Mouse (Mus musculus) midbrain, embryonic 14.5 days (tissue): ENCODE results near the gene Vav3. TPM values are rescaled to one million over a fixed set of nuclear protein-coding genes. Genes with fewer than 3 reads are reported as not detected.

Experiments used
- ATAC-seq: fragments of 200-750 bp; cut with Nextera tagmentation; 2 replicates; pipeline ENCODE4 v1.8.0; 2017; ENCODE audit warnings: moderate number of reproducible peaks, moderate library complexity; ENCODE audit not compliant: low FRiP score, low TSS enrichment
- DNase-seq: peaks from one replicate; pipeline ENCODE4 v3.0.0-alpha.2; 2015
- H3K27ac ChIP-seq: fragments of 300-500 bp; sonication (generic); replicated peaks from 2 replicates; pipeline ENCODE4 v1.5.1; 2014; ENCODE audit warnings: mild to moderate bottlenecking, low read depth, low read length, moderate library complexity
- H3K27me3 ChIP-seq: fragments of 300-500 bp; sonication (generic); 2 replicates; pipeline ENCODE4 v1.6.1; 2014; ENCODE audit warnings: low read length, control low read depth, mixed read lengths; ENCODE audit not compliant: control insufficient read depth, insufficient read depth
- H3K36me3 ChIP-seq: fragments of 300-500 bp; sonication (generic); 2 replicates; pipeline ENCODE4 v1.6.1; 2014; ENCODE audit warnings: low read length, control low read depth; ENCODE audit not compliant: control insufficient read depth, insufficient read depth
- H3K4me1 ChIP-seq: fragments of 300-500 bp; sonication (generic); 2 replicates; pipeline ENCODE4 v1.6.1; 2014; ENCODE audit warnings: mild to moderate bottlenecking, antibody characterized with exemption, low read length, control low read depth; ENCODE audit not compliant: control insufficient read depth, insufficient read depth
- H3K4me2 ChIP-seq: fragments of 300-500 bp; sonication (generic); 2 replicates; pipeline ENCODE4 v1.6.1; 2014; ENCODE audit warnings: mild to moderate bottlenecking, low read length, moderate library complexity
- H3K4me3 ChIP-seq: fragments of 300-500 bp; sonication (generic); replicated peaks from 2 replicates; pipeline ENCODE4 v1.5.1; 2014; ENCODE audit warnings: low read depth, low read length
- H3K9ac ChIP-seq: fragments of 300-500 bp; sonication (generic); replicated peaks from 2 replicates; pipeline ENCODE4 v1.6.1; 2014; ENCODE audit warnings: mild to moderate bottlenecking, low read length, moderate library complexity
- H3K9me3 ChIP-seq: fragments of 300-500 bp; sonication (generic); 2 replicates; pipeline ENCODE4 v1.6.1; 2016; ENCODE audit warnings: low read length, control low read depth, mixed read lengths; ENCODE audit not compliant: control insufficient read depth
- WGBS: fragments of 180-500 bp; shearing (Covaris S2); extraction: QIAGEN DNeasy Blood & Tissue Kit; methylation state at CpG from one replicate; pipeline ENCODE4 v1.1.7; 2014; 5-methylcytosine and 5-hydroxymethylcytosine counted together
- polyA plus RNA-seq: library from polyadenylated mRNA; unstranded; fragments of >200 nt; fragmentation: Nextera tagmentation; extraction: Ambion mirVana; gene quantifications from 2 replicates; pipeline ENCODE4 v1.2.1, GENCODE M21; 2014

The Vav3 gene
- polyA plus RNA-seq, 1 experiment from 2014 or later, result 37.3 TPM

DNA sequence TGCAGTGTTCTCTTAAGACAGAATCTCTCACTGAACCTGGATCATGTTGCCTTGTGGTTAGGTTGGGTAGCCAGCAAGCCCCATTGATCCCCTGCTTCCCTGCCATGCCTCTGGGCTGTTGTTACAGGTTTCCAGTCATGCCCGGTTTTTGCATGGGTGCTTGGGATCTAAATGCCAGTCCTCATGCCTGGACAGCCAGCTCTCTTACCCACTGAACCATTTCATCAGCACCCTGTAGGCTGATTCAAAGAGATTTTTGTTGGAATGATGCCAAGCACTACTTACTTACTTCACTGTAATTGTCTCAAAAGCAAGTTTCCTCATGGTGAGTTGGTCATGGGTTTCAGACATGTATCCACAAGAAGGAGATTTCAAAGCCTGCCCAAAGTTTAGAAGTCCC lies 281.9 kb downstream of the Vav3 start:
- H3K4me3 ChIP-seq, result no peak overlapping the region
- H3K4me1 ChIP-seq, result no peaks in the 10 kb centered on the region
- DNase-seq (peak; percentile 26), ATAC-seq (no peak; the same call in 1 of the 2 replicates)
- 72% methylated on average over 1 of the region's 1 CpGs for WGBS
- no peaks in the 10 kb centered on the region for H3K27me3 ChIP-seq
- H3K9ac ChIP-seq, result no peak overlapping the region
- no peak overlapping the region for H3K4me2 ChIP-seq
- no peaks in the 10 kb centered on the region for H3K36me3 ChIP-seq
- H3K9me3 ChIP-seq, result no peaks in the 10 kb centered on the region
- no peak overlapping the region for H3K27ac ChIP-seq

DNA sequence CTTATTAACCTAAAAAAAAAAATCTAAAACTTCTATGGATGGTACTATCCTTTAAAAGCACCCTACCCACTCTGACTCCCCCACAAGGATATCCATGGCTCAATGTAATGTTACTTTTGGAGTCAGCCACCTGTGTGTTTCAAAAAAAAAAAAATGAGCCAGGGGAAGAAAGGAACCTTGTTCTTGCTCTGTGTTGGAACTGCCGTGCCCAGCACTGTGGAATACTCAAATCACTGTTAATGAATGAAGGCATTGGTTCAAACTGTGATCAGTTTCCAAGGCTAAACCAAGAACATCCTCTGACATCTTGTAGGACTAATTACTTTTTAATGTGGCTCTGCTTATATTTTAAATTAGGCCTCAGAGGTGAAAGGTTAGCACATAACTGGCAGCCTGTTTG lies 282.4 kb downstream of the Vav3 start:
- no peak overlapping the region for H3K4me3 ChIP-seq
- no peaks in the 10 kb centered on the region for H3K36me3 ChIP-seq
- DNase-seq, result no peak
- no peak for ATAC-seq
- no peaks in the 10 kb centered on the region for H3K27me3 ChIP-seq
- H3K4me1 ChIP-seq, result no peaks in the 10 kb centered on the region
- no peak overlapping the region for H3K9ac ChIP-seq
- 67% methylated on average over 1 of the region's 1 CpGs for WGBS
- no peaks in the 10 kb centered on the region for H3K9me3 ChIP-seq
- no peak overlapping the region for H3K4me2 ChIP-seq
- H3K27ac ChIP-seq, result no peak overlapping the region

DNA sequence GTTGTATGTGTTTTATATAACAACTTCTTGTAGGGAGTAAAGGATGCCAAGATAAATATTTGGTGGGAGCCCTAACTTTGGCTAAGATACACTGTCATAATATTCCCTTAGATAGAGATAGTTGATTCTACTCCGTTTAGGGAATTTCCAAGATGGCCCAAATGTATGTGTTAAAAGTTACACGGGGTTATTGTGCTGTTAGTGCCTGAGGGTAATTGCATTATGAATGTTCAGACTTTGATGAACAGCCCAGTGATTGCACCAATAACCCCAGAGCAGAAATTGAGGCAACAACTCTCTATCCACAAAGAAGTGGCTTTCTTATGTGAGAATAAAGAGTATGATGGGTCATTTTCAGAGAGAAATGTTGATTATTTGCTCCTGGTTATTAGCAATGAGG lies 283.3 kb downstream of the Vav3 start:
- H3K9me3 ChIP-seq, result no peaks in the 10 kb centered on the region
- no peak overlapping the region for H3K4me2 ChIP-seq
- 73% methylated on average over 2 of the region's 2 CpGs for WGBS
- no peak overlapping the region for H3K4me3 ChIP-seq
- no peaks in the 10 kb centered on the region for H3K36me3 ChIP-seq
- no peaks in the 10 kb centered on the region for H3K27me3 ChIP-seq
- DNase-seq (no peak), ATAC-seq (no peak)
- H3K27ac ChIP-seq, result no peak overlapping the region
- H3K4me1 ChIP-seq, result no peaks in the 10 kb centered on the region
- no peak overlapping the region for H3K9ac ChIP-seq

DNA sequence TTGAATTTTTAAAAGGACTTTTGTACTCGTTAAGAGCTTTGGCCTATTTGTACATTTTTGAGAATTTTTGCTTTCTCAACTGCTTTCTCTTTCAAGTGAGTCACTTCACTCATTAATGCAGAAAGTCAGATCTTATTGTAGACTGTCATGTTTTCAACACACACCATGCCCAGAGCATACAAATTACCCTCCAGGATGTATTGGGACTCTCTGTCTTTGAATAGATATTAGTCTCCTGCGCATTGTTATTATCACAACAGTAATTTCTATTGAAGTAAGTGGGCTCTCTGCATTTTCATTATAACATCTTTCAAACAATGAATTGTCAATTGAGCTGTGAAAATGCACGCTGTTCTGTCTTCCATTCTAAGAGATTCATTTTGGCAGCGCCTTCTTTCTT lies 295.6 kb downstream of the Vav3 start:
- Histone ChIP-seq H3K36me3 (no peaks in the 10 kb centered on the region), H3K4me2 (no peak overlapping the region), H3K27me3 (no peaks in the 10 kb centered on the region), H3K9me3 (no peaks in the 10 kb centered on the region), H3K4me3 (no peak overlapping the region), H3K9ac (no peak overlapping the region), H3K27ac (no peak overlapping the region), H3K4me1 (peaks cover 5% of the 10 kb centered on the region; the same call in 1 of the 2 replicates)
- peak; percentile 26 for DNase-seq
- ATAC-seq, result no peak
- WGBS, result 33% methylated on average over 4 of the region's 4 CpGs

DNA sequence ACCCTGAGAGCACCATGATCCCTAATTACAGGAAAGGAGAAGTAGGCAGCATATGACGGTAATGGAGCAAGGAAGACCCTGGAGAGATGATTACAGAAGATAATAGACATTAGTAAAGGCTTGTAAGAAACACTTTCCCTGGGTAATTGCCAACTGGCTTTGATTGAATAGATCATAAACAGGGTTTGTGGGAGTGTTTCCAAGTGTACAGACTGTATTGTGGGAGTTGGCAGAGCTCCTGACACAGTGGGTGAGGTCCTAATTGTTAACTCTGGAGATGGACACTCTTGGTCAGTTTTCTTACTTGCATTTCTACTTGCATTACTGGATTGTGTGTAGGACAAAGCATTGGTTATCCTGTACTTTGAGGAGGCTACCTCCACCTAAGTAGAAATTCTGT lies 298.9 kb downstream of the Vav3 start:
- WGBS, result 46% methylated on average over 1 of the region's 1 CpGs

DNA sequence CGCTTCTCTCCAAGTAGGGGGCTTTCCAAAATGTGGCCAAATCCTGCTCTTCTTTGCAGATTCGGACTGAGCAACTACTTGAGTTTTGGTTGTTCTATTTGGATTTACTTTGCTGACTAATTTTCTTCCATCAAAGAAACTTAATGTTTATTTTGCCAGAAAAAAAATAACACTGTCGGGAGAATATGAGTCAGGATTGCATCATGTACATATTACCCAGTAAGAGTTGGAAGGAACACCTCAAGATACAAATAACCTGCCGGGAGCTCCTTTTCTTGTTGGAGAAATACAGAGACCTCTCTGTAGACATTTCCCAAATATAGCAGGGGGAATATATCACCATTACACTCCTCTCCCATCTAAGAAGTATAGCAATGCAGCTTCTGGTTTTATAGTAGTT lies 300.3 kb downstream of the Vav3 start:
- no peak overlapping the region for H3K4me2 ChIP-seq
- ATAC-seq (no peak), DNase-seq (no peak)
- H3K9ac ChIP-seq, result no peak overlapping the region
- H3K27ac ChIP-seq, result no peak overlapping the region
- no peaks in the 10 kb centered on the region for H3K9me3 ChIP-seq
- H3K36me3 ChIP-seq, result no peaks in the 10 kb centered on the region
- no peak overlapping the region for H3K4me3 ChIP-seq
- H3K27me3 ChIP-seq, result no peaks in the 10 kb centered on the region
- no peaks in the 10 kb centered on the region; the same call in 1 of the 2 replicates for H3K4me1 ChIP-seq
- WGBS, result 87% methylated on average over 4 of the region's 4 CpGs

More for the DNA sequence above, 298.9 kb downstream of the Vav3 start:
- H3K4me1 ChIP-seq, result peaks cover 5% of the 10 kb centered on the region; the same call in 1 of the 2 replicates
- no peaks in the 10 kb centered on the region for H3K27me3 ChIP-seq
- H3K9me3 ChIP-seq, result no peaks in the 10 kb centered on the region
- H3K27ac ChIP-seq, result no peak overlapping the region
- no peak overlapping the region for H3K9ac ChIP-seq
- H3K4me2 ChIP-seq, result no peak overlapping the region
- DNase-seq, result no peak
- no peak for ATAC-seq
- H3K36me3 ChIP-seq, result no peaks in the 10 kb centered on the region
- no peak overlapping the region for H3K4me3 ChIP-seq

DNA sequence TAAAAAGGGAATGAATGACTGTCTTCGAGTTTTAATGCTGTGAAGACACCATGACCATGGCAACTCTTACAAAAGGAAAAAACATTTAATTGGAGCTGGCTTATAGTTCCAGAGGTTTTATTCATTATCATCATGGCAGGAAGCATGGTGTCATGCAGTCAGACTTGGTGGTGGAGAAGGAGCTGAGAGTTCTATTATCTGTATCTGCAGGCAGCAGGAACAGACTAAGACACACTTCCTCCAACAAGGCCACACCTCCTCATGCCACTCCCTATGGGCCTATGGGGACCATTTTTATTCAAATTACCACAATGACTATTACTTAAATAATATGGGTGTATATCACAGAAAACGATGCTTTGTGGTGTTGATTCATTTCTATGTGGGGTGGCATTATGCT lies 307.8 kb downstream of the Vav3 start:
- Histone ChIP-seq H3K27ac (no peak overlapping the region), H3K4me3 (no peak overlapping the region), H3K36me3 (no peaks in the 10 kb centered on the region), H3K4me1 (no peaks in the 10 kb centered on the region), H3K4me2 (no peak overlapping the region), H3K9me3 (no peaks in the 10 kb centered on the region), H3K27me3 (no peaks in the 10 kb centered on the region), H3K9ac (no peak overlapping the region)
- ATAC-seq (no peak), DNase-seq (no peak)
- WGBS, result 86% methylated on average over 2 of the region's 2 CpGs

DNA sequence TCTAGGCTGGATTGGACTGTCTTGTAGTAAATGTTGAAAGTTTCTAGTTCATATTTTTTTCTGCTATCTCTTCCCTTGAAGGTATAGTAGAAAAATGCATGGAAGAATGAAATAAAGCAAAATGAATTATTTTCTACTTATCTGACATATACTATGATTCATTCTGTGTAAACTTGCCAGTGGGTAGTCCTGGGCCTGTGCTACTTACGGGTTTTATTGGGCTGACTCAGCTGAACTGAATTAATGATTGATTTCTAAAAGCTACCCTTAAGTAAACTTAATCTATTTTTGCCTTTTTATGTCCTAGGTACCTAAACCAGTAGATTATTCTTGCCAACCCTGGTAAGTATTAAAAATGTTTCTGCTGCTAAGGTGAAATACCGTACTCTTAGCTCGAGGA lies 311.0 kb downstream of the Vav3 start:
- Histone ChIP-seq H3K4me3 (no peak overlapping the region), H3K27ac (no peak overlapping the region), H3K4me1 (no peaks in the 10 kb centered on the region), H3K4me2 (no peak overlapping the region), H3K9me3 (no peaks in the 10 kb centered on the region), H3K36me3 (no peaks in the 10 kb centered on the region), H3K9ac (no peak overlapping the region), H3K27me3 (no peaks in the 10 kb centered on the region)
- ATAC-seq, result no peak
- WGBS, result 93% methylated on average over 3 of the region's 3 CpGs
- DNase-seq, result no peak

DNA sequence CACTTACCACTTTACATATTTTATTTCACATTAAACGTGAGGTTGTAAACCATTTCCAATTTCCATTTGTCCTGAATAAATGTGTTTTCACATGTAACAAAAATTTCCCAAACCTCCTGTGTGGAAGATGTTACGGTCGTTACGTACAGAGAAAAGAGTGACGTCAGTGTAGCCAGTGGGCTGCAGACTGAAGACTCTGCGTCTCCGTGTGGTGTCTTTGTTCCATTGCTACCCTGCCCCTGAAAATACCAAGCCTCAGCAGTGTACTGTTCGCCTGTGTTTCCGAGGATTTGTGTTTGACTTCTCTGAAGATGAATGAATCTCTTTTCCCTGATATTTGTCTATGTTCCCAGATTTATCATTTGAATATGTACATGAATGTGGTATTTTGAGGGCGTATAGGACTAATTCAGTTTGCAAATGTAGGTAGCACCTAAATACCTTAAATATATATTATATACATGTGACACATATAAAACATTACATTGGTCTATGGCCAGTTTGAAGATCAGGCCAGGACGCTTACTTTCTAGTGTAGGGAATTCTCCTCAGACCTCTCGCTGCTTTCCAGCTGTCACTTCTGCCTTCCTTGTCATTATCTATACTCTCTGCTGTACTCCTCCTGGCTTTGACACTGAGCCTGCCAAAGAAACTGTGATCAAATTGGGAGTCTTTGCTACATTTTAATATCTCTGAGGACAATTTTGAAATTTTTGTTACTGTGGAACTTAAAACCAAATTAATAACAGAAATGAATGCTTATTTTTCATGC lies 312.6 kb downstream of the Vav3 start:
- Histone ChIP-seq H3K9ac (no peak overlapping the region), H3K4me2 (no peak overlapping the region), H3K4me3 (no peak overlapping the region), H3K36me3 (no peaks in the 10 kb centered on the region), H3K27ac (no peak overlapping the region), H3K27me3 (no peaks in the 10 kb centered on the region), H3K4me1 (no peaks in the 10 kb centered on the region), H3K9me3 (no peaks in the 10 kb centered on the region)
- 39% methylated on average over 12 of the region's 12 CpGs for WGBS
- peak; percentile 47 for DNase-seq
- peak; percentile 57; the same call in 1 of the 2 replicates for ATAC-seq
